Mouse (Mus musculus) spleen, adult 2 months (tissue): ENCODE measurements around the gene Nsl1.

Experiments used
- CTCF ChIP-seq: fragments of 200-500 bp; IDR thresholded peaks from 2 replicates; pipeline ENCODE4 v1.5.1; 2011; ENCODE audit warnings: mild to moderate bottlenecking, inconsistent platforms; ENCODE audit not compliant: insufficient read depth, insufficient read length, insufficient replicate concordance; ENCODE audit errors: extremely low read depth
- POLR2A ChIP-seq: fragments of 200-500 bp; IDR thresholded peaks from 2 replicates; pipeline ENCODE4 v1.6.1; 2011; ENCODE audit warnings: low read depth, low read length, inconsistent platforms

DNA sequence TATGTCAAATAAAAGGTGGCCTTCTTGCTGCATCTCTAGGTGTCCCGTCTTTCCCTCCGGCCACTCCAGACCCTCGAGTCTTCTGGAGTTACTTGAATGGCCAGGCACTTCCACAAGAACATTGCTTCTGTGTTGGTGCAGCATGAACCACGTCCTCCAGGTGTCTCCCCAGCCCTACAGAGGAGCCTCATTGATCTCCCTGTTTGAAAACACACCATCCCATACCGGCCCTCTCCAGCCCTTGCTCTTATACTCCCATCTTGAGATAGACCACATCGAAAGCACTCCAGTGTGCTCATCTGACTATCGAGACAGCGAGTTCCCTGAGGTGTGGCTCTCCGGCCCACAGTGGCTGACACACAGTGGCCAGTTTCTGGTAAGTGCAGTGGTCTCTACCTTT, 32.2 kb downstream of the Nsl1 start:
- TF ChIP-seq CTCF (peak; percentile 37; the same call in 1 of the 2 replicates), POLR2A (no peak)
